Mouse (Mus musculus) bone marrow, adult 2 months (tissue): Measurements from ENCODE around the gene Dalrd3. TPM values are rescaled to one million over a fixed set of nuclear protein-coding genes. Genes with fewer than 3 reads are reported as not detected.
A peak's percentile ranks its signal among the peaks of the same experiment; 100 is the strongest.

Experiments used
- H3K27ac ChIP-seq: fragments of 200-500 bp; 2 replicates; pipeline ENCODE4 v1.5.1; 2012; ENCODE audit warnings: low read depth, mild to moderate bottlenecking, control low read depth, inconsistent platforms, low read length; ENCODE audit not compliant: control insufficient read depth, poor library complexity, insufficient read depth
- H3K4me1 ChIP-seq: fragments of 200-500 bp; 2 replicates; pipeline ENCODE4 v1.6.1; 2011; ENCODE audit warnings: low read length; ENCODE audit not compliant: control insufficient read depth, insufficient read depth
- H3K4me3 ChIP-seq: fragments of 200-500 bp; replicated peaks from 2 replicates; pipeline ENCODE3; 2011; ENCODE audit warnings: mild to moderate bottlenecking, low read depth, low read length, control low read depth; ENCODE audit not compliant: control insufficient read depth
- CTCF ChIP-seq: fragments of 200-500 bp; IDR thresholded peaks from 2 replicates; pipeline ENCODE4 v1.5.1; 2011; ENCODE audit warnings: low read length, control low read depth; ENCODE audit not compliant: control insufficient read depth, insufficient read depth
- POLR2A ChIP-seq: fragments of 200-500 bp; IDR thresholded peaks from 2 replicates; pipeline ENCODE4 v1.6.1; 2011; ENCODE audit warnings: low read depth, mild to moderate bottlenecking, control low read depth, low read length, borderline replicate concordance; ENCODE audit not compliant: control insufficient read depth
- WGBS: fragments of 180-500 bp; shearing (Covaris S2); methylation state at CpG from one replicate; pipeline ENCODE4 v1.1.7; 2018; 5-methylcytosine and 5-hydroxymethylcytosine counted together
- polyA plus RNA-seq: library from polyadenylated mRNA; stranded (reverse); fragments of >200 nt; gene quantifications from 2 replicates; pipeline ENCODE4 v1.2.4, GENCODE M21; 2011; ENCODE audit warnings: low replicate concordance; ENCODE audit not compliant: missing spikeins, insufficient read depth, insufficient read length

The Dalrd3 gene
- polyA plus RNA-seq, 1 experiment: 105 TPM

- Histone ChIP-seq H3K27ac (peak overlapping the region; percentile 94), H3K4me3 (peak overlapping the region; percentile 98), H3K4me1 (peaks cover 10% of the 10 kb centered on the region; the same call in 1 of the 2 replicates)
- TF ChIP-seq CTCF (no peak), POLR2A (no peak)
- 4% methylated on average over 18 of the region's 18 CpGs for WGBS
Observed at GRCm38 (mm10) chr9:108567931-108568419, 1.7 kb upstream of the Dalrd3 start.

GRCm38 (mm10) chr9:108568511-108568921 is 1.2 kb upstream of the Dalrd3 start:
- 39% methylated on average over 17 of the region's 17 CpGs for WGBS
- no peak for TF ChIP-seq POLR2A
- no peak for TF ChIP-seq CTCF
- H3K4me3 ChIP-seq: peak overlapping the region; percentile 98
- H3K27ac ChIP-seq: peak overlapping the region; percentile 94
- peaks cover 10% of the 10 kb centered on the region; the same call in 1 of the 2 replicates for H3K4me1 ChIP-seq

- H3K27ac ChIP-seq: peak overlapping the region; percentile 65
- peak overlapping the region; percentile 86 for H3K4me3 ChIP-seq
- peaks cover 10% of the 10 kb centered on the region; the same call in 1 of the 2 replicates for H3K4me1 ChIP-seq
- under 1% methylated on average over 40 of the region's 40 CpGs for WGBS
- TF ChIP-seq CTCF (peak; percentile 87), POLR2A (no peak)
Observed at GRCm38 (mm10) chr9:108570207-108570896, 666 bp downstream of the Dalrd3 start.

- H3K4me3 ChIP-seq: no peak overlapping the region
- H3K4me1 ChIP-seq: peaks cover 6% of the 10 kb centered on the region; the same call in 1 of the 2 replicates
- 91% methylated on average over 16 of the region's 16 CpGs for WGBS
- H3K27ac ChIP-seq: no peak overlapping the region
- TF ChIP-seq POLR2A (no peak), CTCF (no peak)
Observed at GRCm38 (mm10) chr9:108571401-108571973, 1.8 kb downstream of the Dalrd3 start.

- WGBS: 78% methylated on average over 10 of the region's 10 CpGs
- H3K4me3 ChIP-seq: no peak overlapping the region
- TF ChIP-seq CTCF: no peak
- no peak for TF ChIP-seq POLR2A
- no peak overlapping the region for H3K27ac ChIP-seq
- peaks cover 6% of the 10 kb centered on the region; the same call in 1 of the 2 replicates for H3K4me1 ChIP-seq
Observed at GRCm38 (mm10) chr9:108572321-108572720, 2.6 kb downstream of the Dalrd3 start.

- no peak for TF ChIP-seq POLR2A
- peak; percentile 54; the same call in 1 of the 2 replicates for TF ChIP-seq CTCF
- Histone ChIP-seq H3K4me3 (no peak overlapping the region), H3K4me1 (peaks cover 4% of the 10 kb centered on the region), H3K27ac (no peak overlapping the region)
- WGBS: 75% methylated on average over 26 of the region's 26 CpGs
Observed at GRCm38 (mm10) chr9:108573774-108574690, 4.3 kb downstream of the Dalrd3 start.

GRCm38 (mm10) chr9:108574921-108575320 is 5.2 kb downstream of the Dalrd3 start:
- H3K4me3 ChIP-seq: no peak overlapping the region
- H3K4me1 ChIP-seq: peaks cover 4% of the 10 kb centered on the region
- 78% methylated on average over 12 of the region's 12 CpGs for WGBS
- H3K27ac ChIP-seq: no peak overlapping the region
- TF ChIP-seq CTCF: no peak
- TF ChIP-seq POLR2A: no peak
